Mouse (Mus musculus) kidney, postnatal 25 days (tissue): ENCODE data around the gene Gnaq.
A peak's percentile ranks its signal among the peaks of the same experiment; 100 is the strongest.

Experiments used
- DNase-seq, 2 experiments: peaks; one replicate each; pipeline ENCODE4 v3.0.0; 2021; ENCODE audit warnings: mixed read lengths in 2 of 2

Gene Gnaq

GRCm38 (mm10) chr19:16132791-16132864, at the start of gene Gnaq:
Gene Gnaq (plus strand): TSS chr19:16132831.
- DNase-seq: no peak

- DNase-seq: peak in 1 of 2 experiments; percentile 41
Measured at GRCm38 (mm10) chr19:16083981-16084630, 48.5 kb upstream of the Gnaq start.

- DNase-seq: no peak
Measured at GRCm38 (mm10) chr19:16085248-16085647, 47.4 kb upstream of the Gnaq start.

- no peak for DNase-seq
Measured at GRCm38 (mm10) chr19:16086154-16086553, 46.5 kb upstream of the Gnaq start.

- DNase-seq: no peak
Measured at GRCm38 (mm10) chr19:16086581-16086980, 46.0 kb upstream of the Gnaq start.

- no peak for DNase-seq
Measured at GRCm38 (mm10) chr19:16087391-16087790, 45.2 kb upstream of the Gnaq start.

GRCm38 (mm10) chr19:16093616-16094015, 39.0 kb upstream of the Gnaq start:
- no peak for DNase-seq

GRCm38 (mm10) chr19:16109901-16110300, 22.7 kb upstream of the Gnaq start:
- no peak for DNase-seq

- DNase-seq: no peak
Measured at GRCm38 (mm10) chr19:16110670-16111069, 22.0 kb upstream of the Gnaq start.

- peak; percentile 72 to 86 for DNase-seq
Measured at GRCm38 (mm10) chr19:16113295-16113694, 19.3 kb upstream of the Gnaq start.

- DNase-seq: peak in 1 of 2 experiments; percentile 41
Measured at GRCm38 (mm10) chr19:16118421-16118820, 14.2 kb upstream of the Gnaq start.

- DNase-seq: no peak
Measured at GRCm38 (mm10) chr19:16121301-16121700, 11.3 kb upstream of the Gnaq start.

- peak; percentile 54 to 56 for DNase-seq
Measured at GRCm38 (mm10) chr19:16128715-16129114, 3.9 kb upstream of the Gnaq start.

- no peak for DNase-seq
Measured at GRCm38 (mm10) chr19:16129171-16129570, 3.5 kb upstream of the Gnaq start.

GRCm38 (mm10) chr19:16130476-16130875, 2.2 kb upstream of the Gnaq start:
- no peak for DNase-seq

- peak in 1 of 2 experiments; percentile 11 for DNase-seq
Measured at GRCm38 (mm10) chr19:16131831-16132230, 800 bp upstream of the Gnaq start.

GRCm38 (mm10) chr19:16132340-16132790, 266 bp upstream of the Gnaq start:
- peak; percentile 97 to 98 for DNase-seq

GRCm38 (mm10) chr19:16132865-16133720, 462 bp downstream of the Gnaq start:
- peak; percentile 59 to 84 for DNase-seq

- peak in 1 of 2 experiments; percentile 49 for DNase-seq
Measured at GRCm38 (mm10) chr19:16133721-16134570, 1.3 kb downstream of the Gnaq start.

GRCm38 (mm10) chr19:16138064-16138580, 5.5 kb downstream of the Gnaq start:
- DNase-seq: no peak

- DNase-seq: no peak
Measured at GRCm38 (mm10) chr19:16140710-16141109, 8.1 kb downstream of the Gnaq start.

GRCm38 (mm10) chr19:16141857-16142256, 9.2 kb downstream of the Gnaq start:
- peak; percentile 30 to 63 for DNase-seq

GRCm38 (mm10) chr19:16142990-16143389, 10.4 kb downstream of the Gnaq start:
- DNase-seq: no peak
